In the genomic region with DNA sequence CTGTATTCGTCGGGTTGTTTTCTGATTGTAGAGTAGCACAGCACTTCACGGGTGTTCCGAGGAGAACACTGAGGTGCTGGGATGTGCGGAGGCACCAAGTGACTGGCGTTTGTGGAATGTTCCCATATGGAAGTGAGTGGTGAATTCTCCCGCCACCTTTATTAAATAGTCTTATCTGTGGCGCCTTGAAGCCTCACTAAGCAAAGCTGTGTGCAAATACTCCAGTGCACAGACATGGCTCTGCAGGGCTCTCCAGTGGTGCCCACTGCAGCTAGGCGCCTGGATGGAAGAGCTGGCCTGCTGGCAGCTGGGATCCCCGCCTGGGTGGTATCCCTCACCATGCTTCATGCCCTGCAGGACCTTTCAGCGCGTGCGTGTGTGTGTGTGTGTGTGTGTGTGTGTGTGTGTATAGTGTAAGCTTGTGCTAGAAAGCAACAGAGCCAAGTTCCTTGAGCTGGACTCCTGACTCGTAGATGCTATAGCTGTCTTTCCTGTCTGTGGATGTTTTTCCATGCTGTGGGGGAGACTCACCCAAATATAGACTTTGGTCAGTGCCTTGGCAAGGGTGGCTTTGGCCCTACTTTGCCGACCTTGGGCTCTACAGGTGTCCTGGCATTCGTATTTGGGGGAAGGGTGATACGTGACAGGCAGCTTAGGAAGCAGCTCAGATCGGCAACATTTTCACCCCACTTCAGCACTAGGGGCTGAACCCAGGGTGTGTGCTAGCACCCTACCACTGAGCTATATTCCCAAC, we compare ENCODE assay signal across 13 mouse cellular contexts. TPM values are rescaled to one million over a fixed set of nuclear protein-coding genes. Genes with fewer than 3 reads are reported as not detected.
DNase-seq lines count a peak whose midpoint lies in the region; ATAC-seq lines count a peak whose summit lies in the region.
"Had no signal": no experiment of that assay in that cellular context is flagged by ENCODE, and none has a peak within 500 bp of the region (broad histone marks: within the 10 kb centered on the region; RNA-seq: fewer than 3 reads in every experiment).

No protein-coding gene starts in this region.

- no peak for ATAC-seq in kidney, embryonic 16.5 days (ENCODE audit: low FRiP score, low TSS enrichment)
- ATAC-seq: activated CD4-positive, CD25-positive, alpha-beta regulatory T cell, adult 4 months had no signal

- WGBS in kidney, embryonic 16.5 days = 82% methylated on average over 18 of the region's 18 CpGs

- no peaks in the 10 kb centered on the region for H3K27me3 ChIP-seq in kidney, embryonic 16.5 days (ENCODE audit: insufficient read depth, low read length)

- intact Hi-C loops in heart, postnatal 10 days (cut with DNase I) = no loop called here

- H3K4me3 ChIP-seq in kidney, embryonic 16.5 days (ENCODE audit: low read length) = no peak overlapping the region
- H3K4me3 ChIP-seq: forebrain, embryonic 10.5 days; hindbrain, embryonic 10.5 days; myocyte had no signal

- no peak overlapping the region for H3K27ac ChIP-seq in kidney, embryonic 16.5 days (ENCODE audit: low read length)
- H3K27ac ChIP-seq: forebrain, embryonic 10.5 days; hindbrain, embryonic 10.5 days had no signal

- DNase-seq in kidney, adult 18-20 months = peak; percentile 21
- peak; percentile 52 to 61 for DNase-seq in heart, adult 9 months (ENCODE audit: low spot score in 2 of 2)
- DNase-seq in heart, postnatal 10 days = peak; percentile 60 to 69
- peak; percentile 57 for DNase-seq in lung, postnatal 36 days
- DNase-seq in ovary, postnatal 14 days (ENCODE audit: low spot score) = no peak
- no peak for DNase-seq in cerebellum, adult 18-20 months

- H3K36me3 ChIP-seq in kidney, embryonic 16.5 days (ENCODE audit: insufficient read depth, low read length) = peaks cover 12% of the 10 kb centered on the region

- H3K4me1 ChIP-seq in kidney, embryonic 16.5 days (ENCODE audit: insufficient read depth, low read length) = peaks cover 27% of the 10 kb centered on the region

- H3K4me2 ChIP-seq in kidney, embryonic 16.5 days (replicated peaks; ENCODE audit: low read depth, low read length) = no peak overlapping the region

- H3K9me3 ChIP-seq in kidney, embryonic 16.5 days (ENCODE audit: low read length) = no peaks in the 10 kb centered on the region
- H3K9me3 ChIP-seq: forebrain, embryonic 10.5 days; hindbrain, embryonic 10.5 days had no signal

- H3K9ac ChIP-seq in kidney, embryonic 16.5 days (replicated peaks; ENCODE audit: low read length) = no peak overlapping the region

RNA-seq across cellular contexts. Expression of a gene that starts 7.3 kb away (rescaled TPM):
- 35.6 and 41.5 TPM in 2 replicates for polyA plus RNA-seq in kidney, embryonic 16.5 days (2015; fragmentation: Nextera tagmentation; extraction: Ambion mirVana)
- 10 to 100 TPM; 81.4 to 86.9 TPM for total RNA-seq in heart, postnatal 10 days (2021)

RNA-seq across cellular contexts. Expression of a gene that starts 7.9 kb away (rescaled TPM):
- polyA plus RNA-seq in kidney, embryonic 16.5 days (2015; fragmentation: Nextera tagmentation; extraction: Ambion mirVana) = 140 and 162 TPM in 2 replicates
- 100 to 1,000 TPM in 1 of 2 experiments, 10 to 100 TPM in 1; 94.7 to 108 TPM for total RNA-seq in heart, postnatal 10 days (2021)

RNA-seq across cellular contexts. Expression of a gene that starts 34.9 kb away (rescaled TPM):
- 0.60 and 0.72 TPM in 2 replicates for polyA plus RNA-seq in kidney, embryonic 16.5 days (2015; fragmentation: Nextera tagmentation; extraction: Ambion mirVana)
- total RNA-seq in heart, postnatal 10 days (2021) = not detected

RNA-seq across cellular contexts. Expression of a gene that starts 39.7 kb away (rescaled TPM):
- not detected in 2 replicates for polyA plus RNA-seq in kidney, embryonic 16.5 days (2015; fragmentation: Nextera tagmentation; extraction: Ambion mirVana)
- not detected for total RNA-seq in heart, postnatal 10 days (2021)
- total RNA-seq: left cerebral cortex, postnatal 10 days had no signal
- polyA plus RNA-seq: activated CD4-positive, CD25-positive, alpha-beta regulatory T cell, adult 4 months; forebrain, embryonic 10.5 days; large intestine, adult 2 months had no signal

Comparison
In these comparisons a context has a peak if more than half of its experiments do, and no peak if none do; other contexts are left out.
1. DNase-seq: peak in kidney, adult 18-20 months (single experiment), heart, adult 9 months (2 of 2), heart, postnatal 10 days (2 of 2) and lung, postnatal 36 days (single experiment); none in ovary, postnatal 14 days (single experiment) and cerebellum, adult 18-20 months (0 of 2).